Mouse (Mus musculus) embryonic facial prominence, embryonic 12.5 days (tissue): Measurements from ENCODE around the gene Snx15. TPM values are rescaled to one million over a fixed set of nuclear protein-coding genes. Genes with fewer than 3 reads are reported as not detected.

Source experiments
- ATAC-seq: fragments of 200-750 bp; cut with Nextera tagmentation; 2 replicates; pipeline ENCODE4 v1.8.0; 2017; ENCODE audit not compliant: insufficient number of reproducible peaks, insufficient read depth, low FRiP score, low TSS enrichment
- H3K27ac ChIP-seq: fragments of 300-500 bp; sonication (generic); 2 replicates; pipeline ENCODE4 v1.5.1; 2016; ENCODE audit warnings: mild to moderate bottlenecking
- H3K27me3 ChIP-seq: fragments of 300-500 bp; sonication (generic); 2 replicates; pipeline ENCODE4 v1.6.1; 2016; ENCODE audit warnings: mild to moderate bottlenecking, moderate library complexity
- H3K36me3 ChIP-seq: fragments of 300-500 bp; sonication (generic); 2 replicates; pipeline ENCODE4 v1.6.1; 2016; ENCODE audit warnings: mild to moderate bottlenecking
- H3K4me1 ChIP-seq: fragments of 300-500 bp; sonication (generic); 2 replicates; pipeline ENCODE4 v1.6.1; 2016
- H3K4me2 ChIP-seq: fragments of 300-500 bp; sonication (generic); replicated peaks from 2 replicates; pipeline ENCODE4 v1.6.1; 2016; ENCODE audit warnings: mild to moderate bottlenecking, moderate library complexity
- H3K4me3 ChIP-seq: fragments of 300-500 bp; sonication (generic); 2 replicates; pipeline ENCODE4 v1.5.1; 2016; ENCODE audit warnings: mild to moderate bottlenecking
- H3K9ac ChIP-seq: fragments of 300-500 bp; sonication (generic); 2 replicates; pipeline ENCODE4 v1.6.1; 2016; ENCODE audit warnings: mild to moderate bottlenecking, moderate library complexity
- H3K9me3 ChIP-seq: fragments of 300-500 bp; sonication (generic); 2 replicates; pipeline ENCODE4 v1.6.1; 2016; ENCODE audit warnings: mild to moderate bottlenecking, moderate library complexity
- WGBS: fragments of 180-500 bp; shearing (Covaris S2); methylation state at CpG from one replicate; pipeline ENCODE4 v1.1.7; 2016; 5-methylcytosine and 5-hydroxymethylcytosine counted together
- polyA plus RNA-seq: library from polyadenylated mRNA; unstranded; fragments of >200 nt; fragmentation: Nextera tagmentation; extraction: Ambion mirVana; gene quantifications from 2 replicates; pipeline ENCODE4 v1.2.1, GENCODE M21; 2016

Snx15 gene
- 33.6 and 35.8 TPM in 2 replicates for polyA plus RNA-seq

DNA sequence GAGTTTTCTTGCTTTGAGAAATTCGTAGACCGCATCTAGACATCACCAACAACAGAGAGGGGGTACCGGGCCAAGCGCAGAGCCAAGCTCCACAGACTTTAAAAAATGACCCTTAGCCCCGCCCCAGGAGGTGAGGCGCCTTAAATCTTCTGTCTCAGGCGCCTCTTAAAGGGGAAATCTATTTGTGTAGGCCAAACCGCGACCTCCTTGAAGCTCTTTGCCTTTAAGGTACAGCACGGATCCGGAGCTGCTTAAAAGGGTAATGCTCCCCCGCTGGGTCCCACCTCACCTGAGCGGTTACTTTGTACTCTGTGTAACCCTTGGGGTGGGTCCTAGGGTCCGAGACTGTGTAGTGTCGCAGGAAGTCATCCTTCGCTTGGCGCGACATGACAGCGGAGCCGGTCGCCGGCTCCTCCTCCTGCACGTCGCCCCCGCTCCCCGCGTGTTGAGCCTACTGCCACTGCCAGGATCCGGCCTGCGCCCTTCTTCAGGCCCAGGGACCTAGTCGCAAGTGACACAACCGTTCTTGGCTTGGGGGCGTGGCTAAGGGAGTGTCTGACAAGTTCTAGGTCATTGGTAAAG, at the start of gene Snx15:
Gene Snx15 (minus strand): TSS at position 545 of the 582 bp plus-strand sequence.
- under 1% methylated on average over 32 of the region's 32 CpGs for WGBS
- no peaks in the 10 kb centered on the region for H3K4me1 ChIP-seq

GRCm38 (mm10) chr19:6174771-6175170, 46.7 kb upstream of the Snx15 start:
- H3K9me3 ChIP-seq = no peaks in the 10 kb centered on the region
- H3K27ac ChIP-seq = no peak overlapping the region
- no peak overlapping the region for H3K4me2 ChIP-seq
- 35% methylated on average over 5 of the region's 5 CpGs for WGBS
- H3K36me3 ChIP-seq = no peaks in the 10 kb centered on the region
- no peak overlapping the region for H3K9ac ChIP-seq
- H3K27me3 ChIP-seq = no peaks in the 10 kb centered on the region
- no peak overlapping the region for H3K4me3 ChIP-seq
- H3K4me1 ChIP-seq = peaks cover 2% of the 10 kb centered on the region; the same call in 1 of the 2 replicates
- ATAC-seq = no peak

More for the DNA sequence above, at the start of gene Snx15:
- Histone ChIP-seq H3K9ac (peak within 1 kb of the TSS; percentile 44; the same call in 1 of the 2 replicates), H3K27me3 (no peaks in the 10 kb centered on the region), H3K9me3 (no peaks in the 10 kb centered on the region), H3K36me3 (no peaks in the 10 kb centered on the region), H3K27ac (peak within 1 kb of the TSS; percentile 87), H3K4me2 (peak within 1 kb of the TSS; percentile 59), H3K4me3 (peak within 1 kb of the TSS; percentile 52)
- peak; percentile 84 for ATAC-seq

GRCm38 (mm10) chr19:6171215-6171614, 43.1 kb upstream of the Snx15 start:
- H3K4me3 ChIP-seq = no peak overlapping the region
- no peaks in the 10 kb centered on the region for H3K27me3 ChIP-seq
- 79% methylated on average over 8 of the region's 8 CpGs for WGBS
- H3K9me3 ChIP-seq = no peaks in the 10 kb centered on the region
- H3K36me3 ChIP-seq = no peaks in the 10 kb centered on the region
- ATAC-seq = no peak
- peaks cover 2% of the 10 kb centered on the region; the same call in 1 of the 2 replicates for H3K4me1 ChIP-seq
- H3K4me2 ChIP-seq = no peak overlapping the region
- H3K27ac ChIP-seq = no peak overlapping the region
- H3K9ac ChIP-seq = no peak overlapping the region

GRCm38 (mm10) chr19:6166750-6167149, 38.6 kb upstream of the Snx15 start:
- Histone ChIP-seq H3K27ac (no peak overlapping the region), H3K4me2 (no peak overlapping the region), H3K4me3 (no peak overlapping the region), H3K36me3 (no peaks in the 10 kb centered on the region), H3K4me1 (no peaks in the 10 kb centered on the region), H3K9ac (no peak overlapping the region), H3K9me3 (no peaks in the 10 kb centered on the region), H3K27me3 (no peaks in the 10 kb centered on the region)
- no peak for ATAC-seq
- 74% methylated on average over 4 of the region's 4 CpGs for WGBS

DNA sequence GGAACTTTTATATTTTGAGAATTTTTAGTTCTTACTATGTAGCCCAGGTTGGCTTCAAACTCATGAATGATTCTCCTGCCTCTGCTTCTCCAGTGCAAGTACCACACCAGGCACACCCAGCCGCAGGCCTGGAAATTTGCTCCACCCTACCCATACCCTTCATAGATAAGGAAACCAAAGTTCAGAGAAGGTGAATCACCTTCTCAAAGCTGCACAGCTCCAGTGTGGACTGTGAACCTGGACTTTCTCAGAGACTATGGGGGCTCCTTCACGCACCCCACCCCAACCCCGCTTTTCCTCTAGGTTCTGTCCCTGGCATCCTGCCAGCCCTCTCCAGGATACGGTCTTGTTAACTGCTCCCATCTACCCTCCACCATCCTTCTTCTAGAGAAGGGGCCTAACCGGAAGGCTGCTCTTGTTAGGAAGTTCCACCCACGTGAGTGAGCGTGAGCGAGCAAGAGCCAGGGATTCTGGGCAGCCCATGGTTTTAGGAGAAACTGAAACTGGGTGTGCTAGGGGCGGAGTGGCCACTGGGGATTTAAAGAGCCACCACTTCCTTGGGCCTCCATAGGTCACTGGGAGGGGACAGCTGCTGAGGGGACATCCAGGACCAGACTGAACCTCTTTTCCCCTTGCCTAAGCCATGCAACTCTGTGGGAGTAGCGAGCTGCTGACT, 35.9 kb upstream of the Snx15 start:
- H3K9me3 ChIP-seq = no peaks in the 10 kb centered on the region
- no peak overlapping the region for H3K9ac ChIP-seq
- H3K4me2 ChIP-seq = no peak overlapping the region
- H3K27me3 ChIP-seq = no peaks in the 10 kb centered on the region
- no peak overlapping the region for H3K27ac ChIP-seq
- ATAC-seq = no peak
- no peaks in the 10 kb centered on the region for H3K36me3 ChIP-seq
- WGBS = 71% methylated on average over 10 of the region's 10 CpGs
- H3K4me1 ChIP-seq = no peaks in the 10 kb centered on the region
- H3K4me3 ChIP-seq = no peak overlapping the region

GRCm38 (mm10) chr19:6157220-6157619, 29.1 kb upstream of the Snx15 start:
- 74% methylated on average over 6 of the region's 6 CpGs for WGBS
- H3K9me3 ChIP-seq = no peaks in the 10 kb centered on the region
- no peak overlapping the region for H3K4me2 ChIP-seq
- no peak overlapping the region for H3K27ac ChIP-seq
- no peak for ATAC-seq
- no peak overlapping the region for H3K9ac ChIP-seq
- H3K4me3 ChIP-seq = no peak overlapping the region
- no peaks in the 10 kb centered on the region for H3K36me3 ChIP-seq
- no peaks in the 10 kb centered on the region for H3K27me3 ChIP-seq
- no peaks in the 10 kb centered on the region for H3K4me1 ChIP-seq

DNA sequence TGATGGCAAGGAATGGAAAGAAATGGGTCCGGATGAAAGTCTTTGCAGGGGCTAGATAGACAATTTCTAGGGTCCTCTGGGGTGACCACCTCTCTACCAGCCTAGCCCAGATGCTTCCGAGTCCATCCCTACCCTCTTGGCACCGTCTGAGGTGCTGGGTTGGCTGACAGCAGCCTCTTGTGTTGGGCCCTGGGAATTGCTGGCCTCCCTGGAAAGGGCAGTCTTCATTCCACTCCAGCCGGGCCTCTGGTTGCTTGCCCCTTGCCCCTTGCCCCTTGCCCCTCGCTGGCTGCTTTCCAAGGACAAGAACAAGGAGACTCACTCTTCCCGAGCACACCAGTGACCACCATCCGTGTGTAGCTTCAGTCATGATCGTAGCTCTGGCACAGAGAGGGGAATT, 28.3 kb upstream of the Snx15 start:
- no peaks in the 10 kb centered on the region for H3K36me3 ChIP-seq
- ATAC-seq = no peak
- no peaks in the 10 kb centered on the region for H3K9me3 ChIP-seq
- H3K4me3 ChIP-seq = no peak overlapping the region
- no peak overlapping the region for H3K27ac ChIP-seq
- H3K9ac ChIP-seq = no peak overlapping the region
- 56% methylated on average over 8 of the region's 8 CpGs for WGBS
- H3K27me3 ChIP-seq = 0 out of 2 replicates have a peak, but pooled peaks cover 3% of the 10 kb centered on the region
- H3K4me2 ChIP-seq = no peak overlapping the region
- H3K4me1 ChIP-seq = no peaks in the 10 kb centered on the region

DNA sequence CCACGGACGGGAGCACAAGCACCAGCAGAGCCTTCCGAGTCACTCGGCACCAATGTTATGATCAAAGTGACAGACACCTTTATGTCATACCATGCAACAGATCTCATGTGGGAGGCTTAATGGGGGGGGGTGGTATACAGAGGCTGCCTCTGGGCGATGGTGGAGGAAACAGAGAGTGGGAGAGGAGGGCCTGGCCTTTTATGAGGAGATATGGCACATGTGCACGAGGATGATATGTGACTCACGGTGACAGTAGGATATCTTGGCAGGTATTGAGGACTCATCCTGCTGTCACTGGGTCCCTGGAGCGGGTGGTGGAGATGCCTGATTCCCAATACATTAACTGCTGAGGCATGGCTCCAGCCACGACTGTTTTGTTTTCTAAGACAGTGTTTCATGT, 27.1 kb upstream of the Snx15 start:
- no peaks in the 10 kb centered on the region for H3K9me3 ChIP-seq
- H3K9ac ChIP-seq = no peak overlapping the region
- no peak overlapping the region for H3K27ac ChIP-seq
- H3K4me1 ChIP-seq = no peaks in the 10 kb centered on the region
- H3K36me3 ChIP-seq = no peaks in the 10 kb centered on the region
- no peak for ATAC-seq
- 0 out of 2 replicates have a peak, but pooled peaks cover 3% of the 10 kb centered on the region for H3K27me3 ChIP-seq
- no peak overlapping the region for H3K4me3 ChIP-seq
- H3K4me2 ChIP-seq = no peak overlapping the region
- 81% methylated on average over 9 of the region's 9 CpGs for WGBS

- Histone ChIP-seq H3K27ac (no peak overlapping the region), H3K4me2 (no peak overlapping the region), H3K36me3 (no peaks in the 10 kb centered on the region), H3K9ac (no peak overlapping the region), H3K4me3 (no peak overlapping the region), H3K9me3 (no peaks in the 10 kb centered on the region), H3K27me3 (no peaks in the 10 kb centered on the region), H3K4me1 (peaks cover 4% of the 10 kb centered on the region; the same call in 1 of the 2 replicates)
- no peak for ATAC-seq
- WGBS = 76% methylated on average over 5 of the region's 5 CpGs
Observed at GRCm38 (mm10) chr19:6144842-6145241, 16.7 kb upstream of the Snx15 start.

- no peaks in the 10 kb centered on the region for H3K9me3 ChIP-seq
- peak; percentile 61 for ATAC-seq
- WGBS = under 1% methylated on average over 15 of the region's 15 CpGs
- peak within 1 kb of the TSS; percentile 97 for H3K27ac ChIP-seq
- H3K4me2 ChIP-seq = peak within 1 kb of the TSS; percentile 67
- peaks cover 6% of the 10 kb centered on the region; the same call in 1 of the 2 replicates for H3K4me1 ChIP-seq
- H3K4me3 ChIP-seq = peak within 1 kb of the TSS; percentile 59
- H3K36me3 ChIP-seq = peaks cover 17% of the 10 kb centered on the region
- H3K9ac ChIP-seq = peak within 1 kb of the TSS; percentile 85
- no peaks in the 10 kb centered on the region for H3K27me3 ChIP-seq
Observed at GRCm38 (mm10) chr19:6141394-6141749, 13.3 kb upstream of the Snx15 start, which contains the start of gene Arl2. Arl2 (minus strand) TSS chr19:6141548.

- Histone ChIP-seq H3K36me3 (peaks cover 22% of the 10 kb centered on the region), H3K4me3 (peak within 1 kb of the TSS; percentile 59), H3K4me1 (peaks cover 6% of the 10 kb centered on the region; the same call in 1 of the 2 replicates), H3K9me3 (no peaks in the 10 kb centered on the region), H3K27ac (peak within 1 kb of the TSS; percentile 97), H3K27me3 (no peaks in the 10 kb centered on the region), H3K4me2 (peak within 1 kb of the TSS; percentile 67), H3K9ac (peak within 1 kb of the TSS; percentile 85)
- WGBS = under 1% methylated on average over 67 of the region's 68 CpGs
- ATAC-seq = peak; percentile 92
Observed at GRCm38 (mm10) chr19:6140678-6141393, 12.7 kb upstream of the Snx15 start, which contains the start of gene Batf2. Batf2 (plus strand) TSS chr19:6140983.
